Mouse (Mus musculus) G1E (cell line): ENCODE data around the gene Erc1. TPM values are rescaled to one million over a fixed set of nuclear protein-coding genes. Genes with fewer than 3 reads are reported as not detected.
A peak's percentile ranks its signal among the peaks of the same experiment; 100 is the strongest.

ENCODE experiments used
- ATAC-seq: 2 replicates; pipeline ENCODE4 v1.8.0; 2016; ENCODE audit warnings: mild to moderate bottlenecking; ENCODE audit not compliant: insufficient number of reproducible peaks, poor library complexity, low FRiP score, severe bottlenecking; ENCODE audit errors: extremely low read depth
- DNase-seq: peaks from one replicate; pipeline ENCODE4 v3.0.0; 2012; ENCODE audit warnings: low spot score
- H3K27me3 ChIP-seq: 2 replicates; pipeline ENCODE4 v1.6.1; 2012; ENCODE audit warnings: mild to moderate bottlenecking, low read length, inconsistent platforms; ENCODE audit not compliant: insufficient read depth
- H3K36me3 ChIP-seq: replicated peaks from 2 replicates; pipeline ENCODE3; 2012; ENCODE audit warnings: mild to moderate bottlenecking, inconsistent platforms
- H3K4me1 ChIP-seq: 2 replicates; pipeline ENCODE4 v1.6.1; 2012; ENCODE audit warnings: low read depth, low read length, inconsistent platforms, mixed read lengths; ENCODE audit not compliant: insufficient read depth
- H3K4me3 ChIP-seq: 2 replicates; pipeline ENCODE4 v1.5.1; 2012; ENCODE audit warnings: low read depth, mild to moderate bottlenecking, inconsistent platforms, low read length, moderate library complexity, mixed read lengths
- H3K9me3 ChIP-seq: replicated peaks from 2 replicates; pipeline ENCODE4 v1.6.1; 2012; ENCODE audit warnings: inconsistent platforms
- CTCF ChIP-seq: IDR thresholded peaks from 2 replicates; pipeline ENCODE4 v1.5.1; 2012; ENCODE audit warnings: low read depth, low read length, inconsistent platforms, mixed read lengths
- GATA1 ChIP-seq: IDR thresholded peaks from 2 replicates; pipeline ENCODE4 v1.6.1; 2012; ENCODE audit warnings: borderline replicate concordance, low read length, inconsistent platforms, mixed read lengths
- GATA2 ChIP-seq: IDR thresholded peaks from 2 replicates; pipeline ENCODE4 v1.6.1; 2012; ENCODE audit warnings: low read depth, low read length, inconsistent platforms, borderline replicate concordance
- POLR2AphosphoS5 ChIP-seq: IDR thresholded peaks from 2 replicates; pipeline ENCODE4 v1.6.1; 2012; ENCODE audit warnings: low read depth, low read length, inconsistent platforms; ENCODE audit not compliant: insufficient replicate concordance
- TAL1 ChIP-seq: conservative IDR thresholded peaks from 2 replicates; pipeline ENCODE4 v1.6.1; 2012; ENCODE audit warnings: low read depth, low read length, inconsistent platforms, mixed read lengths
- polyA plus RNA-seq: library from polyadenylated mRNA; stranded (reverse); fragments of >175 nt; gene quantifications from 2 replicates; pipeline ENCODE4 v1.2.3, GENCODE M21; 2012
- total RNA-seq, 2 experiments: library from RNA; stranded (forward) in 1 of 2; stranded (reverse) in 1 of 2; fragments of 200-1000 nt in 1 of 2; fragments of >200 nt in 1 of 2; fragmentation: Nextera tagmentation in 1 of 2; gene quantifications; 2 replicates each; pipeline ENCODE4 v1.2.3; 2014 to 2017

The Erc1 gene
- total and polyA plus RNA-seq, 3 experiments, result 2.9 to 21.4 (median 14.4) TPM

GRCm38 (mm10) chr6:119792562-119792961 lies 55.4 kb downstream of the Erc1 start:
- Histone ChIP-seq H3K27me3 (no peaks in the 10 kb centered on the region), H3K9me3 (no peaks in the 10 kb centered on the region), H3K36me3 (peaks cover 21% of the 10 kb centered on the region), H3K4me1 (no peaks in the 10 kb centered on the region), H3K4me3 (no peak overlapping the region)
- ATAC-seq (peak; percentile 28; the same call in 1 of the 2 replicates), DNase-seq (peak; percentile 2)
- TF ChIP-seq GATA2, result no peak
- no peak for TF ChIP-seq POLR2AphosphoS5
- peak; percentile 32; the same call in 1 of the 2 replicates for TF ChIP-seq CTCF
- TF ChIP-seq GATA1, result no peak

GRCm38 (mm10) chr6:119782416-119782815 lies 65.6 kb downstream of the Erc1 start:
- ATAC-seq, result no peak
- peaks cover 17% of the 10 kb centered on the region for H3K36me3 ChIP-seq
- H3K4me1 ChIP-seq, result no peaks in the 10 kb centered on the region
- TF ChIP-seq TAL1, result no peak
- no peak for TF ChIP-seq POLR2AphosphoS5
- TF ChIP-seq GATA2, result no peak
- no peak for TF ChIP-seq GATA1
- no peak for TF ChIP-seq CTCF
- DNase-seq, result no peak
- H3K4me3 ChIP-seq, result no peak overlapping the region
- no peaks in the 10 kb centered on the region for H3K9me3 ChIP-seq
- H3K27me3 ChIP-seq, result no peaks in the 10 kb centered on the region

GRCm38 (mm10) chr6:119781109-119781508 lies 66.9 kb downstream of the Erc1 start:
- DNase-seq (no peak), ATAC-seq (no peak)
- Histone ChIP-seq H3K9me3 (no peaks in the 10 kb centered on the region), H3K36me3 (peaks cover 17% of the 10 kb centered on the region), H3K27me3 (no peaks in the 10 kb centered on the region), H3K4me3 (no peak overlapping the region), H3K4me1 (no peaks in the 10 kb centered on the region)
- TF ChIP-seq POLR2AphosphoS5 (no peak), GATA2 (no peak), TAL1 (no peak), GATA1 (no peak), CTCF (no peak)

- DNase-seq (no peak), ATAC-seq (no peak)
- Histone ChIP-seq H3K36me3 (peaks cover 7% of the 10 kb centered on the region), H3K4me3 (no peak overlapping the region), H3K27me3 (no peaks in the 10 kb centered on the region), H3K4me1 (no peaks in the 10 kb centered on the region), H3K9me3 (no peaks in the 10 kb centered on the region)
- TF ChIP-seq CTCF (no peak), POLR2AphosphoS5 (no peak), GATA1 (no peak), TAL1 (no peak), GATA2 (no peak)
Observed at GRCm38 (mm10) chr6:119768778-119769177, 79.2 kb downstream of the Erc1 start.

GRCm38 (mm10) chr6:119764355-119764754 lies 83.6 kb downstream of the Erc1 start:
- peaks cover 20% of the 10 kb centered on the region for H3K36me3 ChIP-seq
- TF ChIP-seq POLR2AphosphoS5, result no peak
- no peak for TF ChIP-seq GATA2
- no peak for TF ChIP-seq GATA1

GRCm38 (mm10) chr6:119759866-119760265 lies 88.1 kb downstream of the Erc1 start:
- H3K36me3 ChIP-seq, result peaks cover 24% of the 10 kb centered on the region
- H3K4me3 ChIP-seq, result no peak overlapping the region
- no peaks in the 10 kb centered on the region for H3K9me3 ChIP-seq
- no peak for TF ChIP-seq POLR2AphosphoS5
- no peak for TF ChIP-seq GATA1
- no peak for TF ChIP-seq TAL1
- no peak for ATAC-seq
- H3K27me3 ChIP-seq, result no peaks in the 10 kb centered on the region
- DNase-seq, result no peak
- no peaks in the 10 kb centered on the region for H3K4me1 ChIP-seq

More at GRCm38 (mm10) chr6:119764355-119764754, 83.6 kb downstream of the Erc1 start:
- H3K4me3 ChIP-seq, result no peak overlapping the region
- no peak for ATAC-seq
- H3K4me1 ChIP-seq, result no peaks in the 10 kb centered on the region
- H3K9me3 ChIP-seq, result no peaks in the 10 kb centered on the region
- no peak for DNase-seq
- no peaks in the 10 kb centered on the region for H3K27me3 ChIP-seq

- H3K4me3 ChIP-seq, result no peak overlapping the region
- no peak for TF ChIP-seq GATA1
- no peak for TF ChIP-seq GATA2
- no peak for TF ChIP-seq POLR2AphosphoS5
- no peak for TF ChIP-seq CTCF
- TF ChIP-seq TAL1, result no peak
- H3K9me3 ChIP-seq, result no peaks in the 10 kb centered on the region
- H3K27me3 ChIP-seq, result no peaks in the 10 kb centered on the region
- ATAC-seq (no peak), DNase-seq (no peak)
- peaks cover 16% of the 10 kb centered on the region for H3K36me3 ChIP-seq
- H3K4me1 ChIP-seq, result no peaks in the 10 kb centered on the region
Observed at GRCm38 (mm10) chr6:119758490-119758889, 89.5 kb downstream of the Erc1 start.
